Mouse (Mus musculus): ENCODE data around the gene Tead1. TPM values are rescaled to one million over a fixed set of nuclear protein-coding genes. Genes with fewer than 3 reads are reported as not detected.
A peak's percentile ranks its signal among the peaks of the same experiment; 100 is the strongest.

Gene Tead1
- polyA plus RNA-seq, 1 experiment from 2014 or later, result 18.1 TPM

- peak; percentile 34 for DNase-seq (ENCODE audit: extremely low spot score, low spot score)
- H3K4me3 ChIP-seq, result no peak overlapping the region
- peak overlapping the region; percentile 56 for H3K27ac ChIP-seq
- H3K36me3 ChIP-seq (replicated peaks), result no peaks in the 10 kb centered on the region
- 36% methylated on average over 6 of the region's 6 CpGs for WGBS
- H3K4me1 ChIP-seq, result peaks cover 30% of the 10 kb centered on the region
- peaks cover 5% of the 10 kb centered on the region; the same call in 1 of the 2 replicates for H3K9me3 ChIP-seq
- no peaks in the 10 kb centered on the region for H3K27me3 ChIP-seq (ENCODE audit: poor library complexity, severe bottlenecking)
Observed at GRCm38 (mm10) chr7:112663314-112663966, 15.7 kb upstream of the Tead1 start.

- WGBS, result 83% methylated on average over 2 of the region's 2 CpGs
- no peak overlapping the region for H3K27ac ChIP-seq
- no peak overlapping the region for H3K4me3 ChIP-seq
- H3K4me1 ChIP-seq, result no peaks in the 10 kb centered on the region
- H3K27me3 ChIP-seq (ENCODE audit: poor library complexity, severe bottlenecking), result no peaks in the 10 kb centered on the region
- H3K9me3 ChIP-seq, result peaks cover 1% of the 10 kb centered on the region; the same call in 1 of the 2 replicates
- no peaks in the 10 kb centered on the region for H3K36me3 ChIP-seq (replicated peaks)
- no peak for DNase-seq (ENCODE audit: extremely low spot score, low spot score)
Observed at GRCm38 (mm10) chr7:112669993-112670392, 9.1 kb upstream of the Tead1 start.

- peak; percentile 64 for DNase-seq (ENCODE audit: extremely low spot score, low spot score)
Observed at GRCm38 (mm10) chr7:112678418-112679170, 524 bp upstream of the Tead1 start.

GRCm38 (mm10) chr7:112679513-112680245, 561 bp downstream of the Tead1 start:
- Histone ChIP-seq H3K9me3 (no peaks in the 10 kb centered on the region; the same call in 1 of the 2 replicates), H3K36me3 (replicated peaks) (no peaks in the 10 kb centered on the region), H3K27ac (peak overlapping the region; percentile 98), H3K27me3 (ENCODE audit: poor library complexity, severe bottlenecking) (peaks cover 19% of the 10 kb centered on the region), H3K4me1 (peaks cover 51% of the 10 kb centered on the region), H3K4me3 (peak overlapping the region; percentile 93)
- WGBS, result under 1% methylated on average over 89 of the region's 95 CpGs
- DNase-seq (ENCODE audit: extremely low spot score, low spot score), result peak; percentile 86

More at GRCm38 (mm10) chr7:112678418-112679170, 524 bp upstream of the Tead1 start:
- Histone ChIP-seq H3K36me3 (replicated peaks) (no peaks in the 10 kb centered on the region), H3K4me1 (peaks cover 40% of the 10 kb centered on the region), H3K27me3 (ENCODE audit: poor library complexity, severe bottlenecking) (peaks cover 19% of the 10 kb centered on the region), H3K4me3 (peak overlapping the region; percentile 93), H3K9me3 (no peaks in the 10 kb centered on the region; the same call in 1 of the 2 replicates), H3K27ac (peak overlapping the region; percentile 98)
- under 1% methylated on average over 44 of the region's 44 CpGs for WGBS

- H3K27me3 ChIP-seq (ENCODE audit: poor library complexity, severe bottlenecking), result peaks cover 19% of the 10 kb centered on the region
- H3K27ac ChIP-seq, result peak overlapping the region; percentile 98
- WGBS, result under 1% methylated on average over 22 of the region's 22 CpGs
- H3K4me3 ChIP-seq, result peak overlapping the region; percentile 93
- H3K9me3 ChIP-seq, result no peaks in the 10 kb centered on the region
- H3K36me3 ChIP-seq (replicated peaks), result no peaks in the 10 kb centered on the region
- peak; percentile 64 for DNase-seq (ENCODE audit: extremely low spot score, low spot score)
- peaks cover 61% of the 10 kb centered on the region for H3K4me1 ChIP-seq
Observed at GRCm38 (mm10) chr7:112680498-112681251, 1.6 kb downstream of the Tead1 start.

GRCm38 (mm10) chr7:112684626-112685561, 5.8 kb downstream of the Tead1 start:
- H3K4me3 ChIP-seq, result peak overlapping the region; percentile 39
- peaks cover 91% of the 10 kb centered on the region for H3K4me1 ChIP-seq
- peak overlapping the region; percentile 75 for H3K27ac ChIP-seq
- no peaks in the 10 kb centered on the region for H3K9me3 ChIP-seq
- H3K36me3 ChIP-seq (replicated peaks), result no peaks in the 10 kb centered on the region
- WGBS, result 6% methylated on average over 23 of the region's 23 CpGs
- no peaks in the 10 kb centered on the region for H3K27me3 ChIP-seq (ENCODE audit: poor library complexity, severe bottlenecking)
- DNase-seq (ENCODE audit: extremely low spot score, low spot score), result peak; percentile 49

GRCm38 (mm10) chr7:112685993-112686392, 6.9 kb downstream of the Tead1 start:
- Histone ChIP-seq H3K4me1 (peaks cover 98% of the 10 kb centered on the region), H3K27me3 (ENCODE audit: poor library complexity, severe bottlenecking) (no peaks in the 10 kb centered on the region), H3K4me3 (no peak overlapping the region), H3K9me3 (no peaks in the 10 kb centered on the region), H3K36me3 (replicated peaks) (no peaks in the 10 kb centered on the region), H3K27ac (peak overlapping the region; percentile 75)
- 52% methylated on average over 3 of the region's 3 CpGs for WGBS
- no peak for DNase-seq (ENCODE audit: extremely low spot score, low spot score)

- DNase-seq (ENCODE audit: extremely low spot score, low spot score), result no peak
- Histone ChIP-seq H3K36me3 (replicated peaks) (no peaks in the 10 kb centered on the region), H3K4me3 (no peak overlapping the region), H3K9me3 (no peaks in the 10 kb centered on the region), H3K27ac (peak overlapping the region; percentile 75; the same call in 1 of the 2 replicates), H3K4me1 (peaks cover 98% of the 10 kb centered on the region), H3K27me3 (ENCODE audit: poor library complexity, severe bottlenecking) (no peaks in the 10 kb centered on the region)
- WGBS, result 42% methylated on average over 10 of the region's 10 CpGs
Observed at GRCm38 (mm10) chr7:112686586-112686985, 7.5 kb downstream of the Tead1 start.

GRCm38 (mm10) chr7:112688425-112689001, 9.4 kb downstream of the Tead1 start:
- H3K36me3 ChIP-seq (replicated peaks), result no peaks in the 10 kb centered on the region
- DNase-seq (ENCODE audit: extremely low spot score, low spot score), result no peak
- H3K27me3 ChIP-seq (ENCODE audit: poor library complexity, severe bottlenecking), result no peaks in the 10 kb centered on the region
- no peak overlapping the region for H3K27ac ChIP-seq
- H3K4me1 ChIP-seq, result peaks cover 98% of the 10 kb centered on the region
- H3K4me3 ChIP-seq, result no peak overlapping the region
- no peaks in the 10 kb centered on the region for H3K9me3 ChIP-seq
- WGBS, result 35% methylated on average over 9 of the region's 9 CpGs

GRCm38 (mm10) chr7:112690836-112691781, 12.0 kb downstream of the Tead1 start:
- Histone ChIP-seq H3K27me3 (ENCODE audit: poor library complexity, severe bottlenecking) (no peaks in the 10 kb centered on the region), H3K36me3 (replicated peaks) (no peaks in the 10 kb centered on the region), H3K4me1 (peaks cover 98% of the 10 kb centered on the region), H3K9me3 (no peaks in the 10 kb centered on the region), H3K27ac (peak overlapping the region; percentile 53; the same call in 1 of the 2 replicates), H3K4me3 (no peak overlapping the region)
- DNase-seq (ENCODE audit: extremely low spot score, low spot score), result no peak
- 15% methylated on average over 7 of the region's 7 CpGs for WGBS

Measured in forebrain, embryonic 10.5 days (tissue).